Mouse (Mus musculus) kidney, embryonic 14.5 days (tissue): ENCODE data around the gene Sbds. TPM values are rescaled to one million over a fixed set of nuclear protein-coding genes. Genes with fewer than 3 reads are reported as not detected.

Source experiments
- ATAC-seq: fragments of 200-750 bp; cut with Nextera tagmentation; 2 replicates; pipeline ENCODE4 v1.8.0; 2017; ENCODE audit warnings: moderate number of reproducible peaks, mild to moderate bottlenecking, moderate TSS enrichment, moderate library complexity; ENCODE audit not compliant: low FRiP score, low TSS enrichment
- H3K27ac ChIP-seq: fragments of 300-500 bp; sonication (generic); 2 replicates; pipeline ENCODE4 v1.5.1; 2014; ENCODE audit warnings: low read depth, mild to moderate bottlenecking, low read length, moderate library complexity, mixed read lengths
- H3K27me3 ChIP-seq: fragments of 300-500 bp; sonication (generic); 2 replicates; pipeline ENCODE4 v1.6.1; 2014; ENCODE audit warnings: mild to moderate bottlenecking, low read length; ENCODE audit not compliant: control insufficient read depth, insufficient read depth
- H3K36me3 ChIP-seq: fragments of 300-500 bp; sonication (generic); 2 replicates; pipeline ENCODE4 v1.6.1; 2014; ENCODE audit warnings: low read length, mixed read lengths; ENCODE audit not compliant: control insufficient read depth, insufficient read depth
- H3K4me1 ChIP-seq: fragments of 300-500 bp; sonication (generic); 2 replicates; pipeline ENCODE4 v1.6.1; 2014; ENCODE audit warnings: low read length, mixed read lengths; ENCODE audit not compliant: control insufficient read depth, insufficient read depth
- H3K4me2 ChIP-seq: fragments of 300-500 bp; sonication (generic); replicated peaks from 2 replicates; pipeline ENCODE4 v1.6.1; 2014; ENCODE audit warnings: low read depth, mild to moderate bottlenecking, low read length
- H3K4me3 ChIP-seq: fragments of 300-500 bp; sonication (generic); 2 replicates; pipeline ENCODE4 v1.5.1; 2014; ENCODE audit warnings: mild to moderate bottlenecking, low read length
- H3K9ac ChIP-seq: fragments of 300-500 bp; sonication (generic); 2 replicates; pipeline ENCODE4 v1.6.1; 2014; ENCODE audit warnings: low read depth, mild to moderate bottlenecking, low read length, moderate library complexity
- H3K9me3 ChIP-seq: fragments of 300-500 bp; sonication (generic); 2 replicates; pipeline ENCODE4 v1.6.1; 2016; ENCODE audit warnings: low read length; ENCODE audit not compliant: control insufficient read depth
- WGBS: fragments of 180-500 bp; shearing (Covaris S2); extraction: QIAGEN DNeasy Blood & Tissue Kit; methylation state at CpG from one replicate; pipeline ENCODE4 v1.1.7; 2014; 5-methylcytosine and 5-hydroxymethylcytosine counted together
- polyA plus RNA-seq: library from polyadenylated mRNA; unstranded; fragments of >200 nt; fragmentation: Nextera tagmentation; extraction: Ambion mirVana; gene quantifications from 2 replicates; pipeline ENCODE4 v1.2.1, GENCODE M21; 2014

Sbds gene
- polyA plus RNA-seq, 1 experiment from 2014 or later, result 55.4 TPM

GRCm38 (mm10) chr5:130290242-130290641 lies 34.9 kb upstream of the Sbds start:
- ATAC-seq, result no peak
- Histone ChIP-seq H3K4me2 (no peak overlapping the region), H3K27me3 (no peaks in the 10 kb centered on the region), H3K36me3 (peaks cover 23% of the 10 kb centered on the region; the same call in 1 of the 2 replicates), H3K27ac (no peak overlapping the region), H3K4me1 (no peaks in the 10 kb centered on the region), H3K9ac (no peak overlapping the region), H3K4me3 (no peak overlapping the region), H3K9me3 (no peaks in the 10 kb centered on the region)
- WGBS, result 95% methylated on average over 6 of the region's 6 CpGs

GRCm38 (mm10) chr5:130288106-130288505 lies 32.8 kb upstream of the Sbds start:
- H3K36me3 ChIP-seq, result peaks cover 34% of the 10 kb centered on the region; the same call in 1 of the 2 replicates
- H3K27me3 ChIP-seq, result no peaks in the 10 kb centered on the region
- H3K27ac ChIP-seq, result no peak overlapping the region
- no peak for ATAC-seq
- H3K4me2 ChIP-seq, result no peak overlapping the region
- no peaks in the 10 kb centered on the region for H3K4me1 ChIP-seq
- no peak overlapping the region for H3K9ac ChIP-seq
- WGBS, result 95% methylated on average over 7 of the region's 7 CpGs
- no peak overlapping the region for H3K4me3 ChIP-seq
- H3K9me3 ChIP-seq, result no peaks in the 10 kb centered on the region

GRCm38 (mm10) chr5:130283079-130283732 lies 27.9 kb upstream of the Sbds start:
- ATAC-seq, result no peak
- 96% methylated on average over 9 of the region's 9 CpGs for WGBS
- Histone ChIP-seq H3K27me3 (no peaks in the 10 kb centered on the region), H3K9ac (no peak overlapping the region), H3K27ac (no peak overlapping the region), H3K4me1 (no peaks in the 10 kb centered on the region), H3K36me3 (peaks cover 36% of the 10 kb centered on the region), H3K4me3 (no peak overlapping the region), H3K9me3 (no peaks in the 10 kb centered on the region), H3K4me2 (no peak overlapping the region)

- Histone ChIP-seq H3K9ac (no peak overlapping the region), H3K36me3 (peaks cover 47% of the 10 kb centered on the region), H3K4me2 (no peak overlapping the region), H3K4me3 (no peak overlapping the region), H3K9me3 (no peaks in the 10 kb centered on the region), H3K4me1 (no peaks in the 10 kb centered on the region), H3K27me3 (no peaks in the 10 kb centered on the region), H3K27ac (no peak overlapping the region)
- 77% methylated on average over 7 of the region's 7 CpGs for WGBS
- no peak for ATAC-seq
Observed at GRCm38 (mm10) chr5:130278011-130278472, 22.7 kb upstream of the Sbds start.

GRCm38 (mm10) chr5:130275509-130275908 lies 20.2 kb upstream of the Sbds start:
- Histone ChIP-seq H3K27me3 (no peaks in the 10 kb centered on the region), H3K9ac (no peak overlapping the region), H3K9me3 (no peaks in the 10 kb centered on the region), H3K36me3 (peaks cover 51% of the 10 kb centered on the region), H3K4me1 (no peaks in the 10 kb centered on the region), H3K27ac (no peak overlapping the region), H3K4me2 (no peak overlapping the region), H3K4me3 (no peak overlapping the region)
- ATAC-seq, result no peak
- WGBS, result 50% methylated on average over 4 of the region's 4 CpGs

GRCm38 (mm10) chr5:130273046-130273445 lies 17.7 kb upstream of the Sbds start:
- H3K36me3 ChIP-seq, result peaks cover 59% of the 10 kb centered on the region
- WGBS, result 90% methylated on average over 6 of the region's 6 CpGs
- no peak for ATAC-seq
- no peak overlapping the region for H3K27ac ChIP-seq
- no peak overlapping the region for H3K4me2 ChIP-seq
- H3K9me3 ChIP-seq, result no peaks in the 10 kb centered on the region
- H3K9ac ChIP-seq, result no peak overlapping the region
- H3K4me1 ChIP-seq, result no peaks in the 10 kb centered on the region
- no peak overlapping the region for H3K4me3 ChIP-seq
- no peaks in the 10 kb centered on the region for H3K27me3 ChIP-seq

- no peak overlapping the region for H3K27ac ChIP-seq
- no peak overlapping the region for H3K4me2 ChIP-seq
- H3K27me3 ChIP-seq, result no peaks in the 10 kb centered on the region
- H3K9ac ChIP-seq, result no peak overlapping the region
- no peak overlapping the region for H3K4me3 ChIP-seq
- no peaks in the 10 kb centered on the region for H3K9me3 ChIP-seq
- no peak for ATAC-seq
- no peaks in the 10 kb centered on the region for H3K4me1 ChIP-seq
- 97% methylated on average over 1 of the region's 1 CpGs for WGBS
- peaks cover 60% of the 10 kb centered on the region for H3K36me3 ChIP-seq
Observed at GRCm38 (mm10) chr5:130272344-130272743, 17.0 kb upstream of the Sbds start.

- Histone ChIP-seq H3K36me3 (peaks cover 59% of the 10 kb centered on the region), H3K27me3 (no peaks in the 10 kb centered on the region), H3K9me3 (no peaks in the 10 kb centered on the region), H3K9ac (no peak overlapping the region), H3K4me3 (no peak overlapping the region), H3K27ac (no peak overlapping the region), H3K4me2 (no peak overlapping the region), H3K4me1 (no peaks in the 10 kb centered on the region)
- 84% methylated on average over 11 of the region's 11 CpGs for WGBS
- ATAC-seq, result no peak
Observed at GRCm38 (mm10) chr5:130268976-130269375, 13.6 kb upstream of the Sbds start.

GRCm38 (mm10) chr5:130267316-130267715 lies 12.0 kb upstream of the Sbds start:
- no peaks in the 10 kb centered on the region for H3K27me3 ChIP-seq
- H3K4me1 ChIP-seq, result no peaks in the 10 kb centered on the region
- WGBS, result 100% methylated on average over 1 of the region's 1 CpGs
- no peak for ATAC-seq
- no peak overlapping the region for H3K27ac ChIP-seq
- H3K9me3 ChIP-seq, result no peaks in the 10 kb centered on the region
- no peak overlapping the region for H3K4me2 ChIP-seq
- no peak overlapping the region for H3K9ac ChIP-seq
- H3K36me3 ChIP-seq, result peaks cover 59% of the 10 kb centered on the region
- H3K4me3 ChIP-seq, result no peak overlapping the region
